Mouse (Mus musculus) embryonic facial prominence, embryonic 10.5 days (tissue): ENCODE results near the gene Sez6l2. TPM values are rescaled to one million over a fixed set of nuclear protein-coding genes. Genes with fewer than 3 reads are reported as not detected.

ENCODE experiments used
- polyA plus RNA-seq: library from polyadenylated mRNA; unstranded; fragments of >200 nt; fragmentation: Nextera tagmentation; extraction: Ambion mirVana; gene quantifications from 2 replicates; pipeline ENCODE4 v1.2.1, GENCODE M21; 2016

The Sez6l2 gene
- polyA plus RNA-seq, 1 experiment from 2014 or later: 0.77 TPM

Other genes with a start within 250 kb of the Sez6l2 start
- 35.7 and 38.5 TPM in 2 replicates for gene Coro1a, start 242.8 kb upstream of the Sez6l2 start, polyA plus RNA-seq
- 51.9 and 57.2 TPM in 2 replicates for gene Mapk3, start 191.0 kb upstream of the Sez6l2 start, polyA plus RNA-seq
- 0.96 and 1.8 TPM in 2 replicates for gene Gdpd3, start 184.2 kb upstream of the Sez6l2 start, polyA plus RNA-seq
- gene Ypel3, start 173.6 kb upstream of the Sez6l2 start, polyA plus RNA-seq: 51.1 and 64.4 TPM in 2 replicates
- 0.36 and 0.60 TPM in 2 replicates for gene Tbx6, start 169.1 kb upstream of the Sez6l2 start, polyA plus RNA-seq
- 390 and 408 TPM in 2 replicates for gene Ppp4c, start 158.1 kb upstream of the Sez6l2 start, polyA plus RNA-seq
- 0.80 and 1.2 TPM in 2 replicates for gene Fam57b, start 152.9 kb upstream of the Sez6l2 start, polyA plus RNA-seq
- gene 4930451I11Rik, start 118.9 kb upstream of the Sez6l2 start, polyA plus RNA-seq: not detected in 2 replicates
- gene Doc2a, start 103.1 kb upstream of the Sez6l2 start, polyA plus RNA-seq: 3.1 and 5.5 TPM in 2 replicates
- 49.3 and 57.0 TPM in 2 replicates for gene Hirip3, start 88.6 kb upstream of the Sez6l2 start, polyA plus RNA-seq
- 114 and 118 TPM in 2 replicates for gene Ino80e, start 88.2 kb upstream of the Sez6l2 start, polyA plus RNA-seq
- gene Taok2, start 65.9 kb upstream of the Sez6l2 start, polyA plus RNA-seq: 55.3 and 56.9 TPM in 2 replicates
- 16.7 and 21.3 TPM in 2 replicates for gene Tmem219, start 27.6 kb upstream of the Sez6l2 start, polyA plus RNA-seq
- 20.2 and 21.3 TPM in 2 replicates for gene Kctd13, start 21.7 kb upstream of the Sez6l2 start, polyA plus RNA-seq
- gene Asphd1, start 981 bp upstream of the Sez6l2 start, polyA plus RNA-seq: 0.14 and 0.15 TPM in 2 replicates
- 79.9 and 85.2 TPM in 2 replicates for gene Cdipt, start 25.4 kb downstream of the Sez6l2 start, polyA plus RNA-seq
- 0.50 and 0.77 TPM in 2 replicates for gene Cdiptos, start 25.5 kb downstream of the Sez6l2 start, polyA plus RNA-seq
- gene Mvp, start 64.1 kb downstream of the Sez6l2 start, polyA plus RNA-seq: 4.1 TPM in 2 replicates
- 0.78 TPM in 1 of 2 replicates, not detected in the other for gene Pagr1b, start 65.9 kb downstream of the Sez6l2 start, polyA plus RNA-seq
- gene Pagr1a, start 66.8 kb downstream of the Sez6l2 start, polyA plus RNA-seq: 41.1 and 107 TPM in 2 replicates
- 37.7 and 92.9 TPM in 2 replicates for gene Gm42742, start 70.5 kb downstream of the Sez6l2 start, polyA plus RNA-seq
- 2.7 and 3.4 TPM in 2 replicates for gene Prrt2, start 70.6 kb downstream of the Sez6l2 start, polyA plus RNA-seq
- 63.6 and 68.8 TPM in 2 replicates for gene Maz, start 76.5 kb downstream of the Sez6l2 start, polyA plus RNA-seq
- 200 and 207 TPM in 2 replicates for gene Kif22, start 91.9 kb downstream of the Sez6l2 start, polyA plus RNA-seq
- gene Zg16, start 136.8 kb downstream of the Sez6l2 start, polyA plus RNA-seq: not detected in 2 replicates
- gene AI467606, start 140.8 kb downstream of the Sez6l2 start, polyA plus RNA-seq: 0.54 and 1.4 TPM in 2 replicates
- 3.7 and 4.1 TPM in 2 replicates for gene Qprt, start 171.7 kb downstream of the Sez6l2 start, polyA plus RNA-seq
- gene Spn, start 187.3 kb downstream of the Sez6l2 start, polyA plus RNA-seq: 0.04 and 0.09 TPM in 2 replicates
- gene Cd2bp2, start 245.5 kb downstream of the Sez6l2 start, polyA plus RNA-seq: 89.9 and 93.4 TPM in 2 replicates